Mouse (Mus musculus) forebrain, embryonic 16.5 days (tissue): Measurements from ENCODE around the gene Zdhhc16. TPM values are rescaled to one million over a fixed set of nuclear protein-coding genes. Genes with fewer than 3 reads are reported as not detected.

Experiments used
- ATAC-seq: fragments of 200-750 bp; cut with Nextera tagmentation; 2 replicates; pipeline ENCODE4 v1.8.0; 2017; ENCODE audit warnings: mild to moderate bottlenecking, moderate library complexity
- H3K27ac ChIP-seq: fragments of 300-500 bp; sonication (generic); 2 replicates; pipeline ENCODE4 v1.5.1; 2014; ENCODE audit warnings: low read length, control low read depth
- H3K27me3 ChIP-seq: fragments of 300-500 bp; sonication (generic); replicated peaks from 2 replicates; pipeline ENCODE4 v1.6.1; 2014; ENCODE audit warnings: low read length; ENCODE audit not compliant: control insufficient read depth, insufficient read depth
- H3K36me3 ChIP-seq: fragments of 300-500 bp; sonication (generic); 2 replicates; pipeline ENCODE4 v1.6.1; 2014; ENCODE audit not compliant: control insufficient read depth, insufficient read depth
- H3K4me1 ChIP-seq: fragments of 300-500 bp; sonication (generic); replicated peaks from 2 replicates; pipeline ENCODE4 v1.6.1; 2014; ENCODE audit warnings: low read length; ENCODE audit not compliant: control insufficient read depth, insufficient read depth
- H3K4me2 ChIP-seq: fragments of 300-500 bp; sonication (generic); 2 replicates; pipeline ENCODE4 v1.6.1; 2014; ENCODE audit warnings: mild to moderate bottlenecking, low read length, control low read depth
- H3K4me3 ChIP-seq: fragments of 300-500 bp; sonication (generic); replicated peaks from 2 replicates; pipeline ENCODE4 v1.5.1; 2014; ENCODE audit warnings: mild to moderate bottlenecking, low read length, control low read depth
- H3K9ac ChIP-seq: fragments of 300-500 bp; sonication (generic); replicated peaks from 2 replicates; pipeline ENCODE4 v1.6.1; 2014; ENCODE audit warnings: low read depth, low read length, control low read depth
- H3K9me3 ChIP-seq: fragments of 300-500 bp; sonication (generic); 2 replicates; pipeline ENCODE4 v1.6.1; 2016; ENCODE audit warnings: low read length; ENCODE audit not compliant: control insufficient read depth
- WGBS: fragments of 180-500 bp; shearing (Covaris S2); extraction: QIAGEN DNeasy Blood & Tissue Kit; methylation state at CpG from one replicate; pipeline ENCODE4 v1.1.7; 2014; 5-methylcytosine and 5-hydroxymethylcytosine counted together
- polyA plus RNA-seq: library from polyadenylated mRNA; unstranded; fragments of >200 nt; fragmentation: Nextera tagmentation; extraction: Ambion mirVana; gene quantifications from 2 replicates; pipeline ENCODE4 v1.2.1, GENCODE M21; 2015

The Zdhhc16 gene
- polyA plus RNA-seq, result 90.2 and 99.3 TPM in 2 replicates

DNA sequence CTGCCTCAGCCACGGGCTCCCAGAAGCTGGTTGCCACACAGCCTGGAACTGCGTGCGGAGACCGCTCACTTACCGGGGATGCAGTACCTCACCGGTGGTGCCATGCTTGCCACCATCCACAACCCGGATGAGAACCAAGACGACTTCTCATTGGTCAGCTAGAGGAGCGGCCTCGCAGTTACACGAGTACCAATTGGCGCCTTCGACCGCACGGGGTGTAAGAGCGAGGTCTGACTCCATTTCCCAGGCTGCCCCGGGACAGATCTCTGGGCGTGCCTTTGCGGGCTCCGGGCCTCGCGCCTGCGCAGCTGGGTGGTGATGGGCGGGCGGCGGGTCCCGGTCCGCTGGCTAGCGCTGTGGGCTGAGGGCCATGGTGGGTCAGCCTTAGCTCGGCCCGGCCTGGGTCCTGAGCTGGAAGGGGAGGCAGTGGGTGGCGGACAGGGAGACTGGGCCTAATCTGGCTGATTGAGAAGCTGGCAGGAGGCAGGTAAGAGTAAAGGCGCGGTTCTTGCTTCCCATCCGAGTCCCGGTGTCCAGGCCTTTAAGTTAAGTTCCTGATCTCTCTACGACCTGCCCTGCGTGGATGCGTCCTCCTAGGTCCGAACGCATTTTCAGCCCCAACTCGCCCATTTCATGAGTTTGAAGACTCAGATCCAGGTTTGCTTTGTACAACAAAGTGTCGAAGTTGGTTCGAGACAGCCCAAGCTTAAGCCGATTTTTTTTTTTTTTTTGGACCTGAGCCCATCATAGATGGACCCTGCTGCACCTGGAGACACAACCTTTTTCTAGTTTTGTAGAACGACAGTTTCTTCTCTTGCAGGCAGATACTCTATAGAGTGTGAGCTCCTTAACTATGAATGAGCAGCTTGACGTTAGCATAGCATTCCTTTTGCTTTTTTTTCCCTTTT lies at the start of gene Zdhhc16, which contains the start of gene Exosc1:
Gene Zdhhc16, plus strand, starts transcription at position 302 of the 908 bp plus-strand sequence.
Gene Exosc1, minus strand, starts transcription at position 245 of the 908 bp plus-strand sequence.
- H3K9me3 ChIP-seq, result no peaks in the 10 kb centered on the region
- H3K27ac ChIP-seq, result peak within 1 kb of the TSS; percentile 31
- peaks cover 5% of the 10 kb centered on the region for H3K36me3 ChIP-seq
- peak within 1 kb of the TSS; percentile 93 for H3K4me2 ChIP-seq
- peak within 1 kb of the TSS; percentile 88 for H3K9ac ChIP-seq
- H3K4me3 ChIP-seq, result peak within 1 kb of the TSS; percentile 97
- WGBS, result under 1% methylated on average over 47 of the region's 47 CpGs
- H3K4me1 ChIP-seq, result peaks cover 19% of the 10 kb centered on the region
- ATAC-seq, result peak; percentile 100
- H3K27me3 ChIP-seq, result no peaks in the 10 kb centered on the region

DNA sequence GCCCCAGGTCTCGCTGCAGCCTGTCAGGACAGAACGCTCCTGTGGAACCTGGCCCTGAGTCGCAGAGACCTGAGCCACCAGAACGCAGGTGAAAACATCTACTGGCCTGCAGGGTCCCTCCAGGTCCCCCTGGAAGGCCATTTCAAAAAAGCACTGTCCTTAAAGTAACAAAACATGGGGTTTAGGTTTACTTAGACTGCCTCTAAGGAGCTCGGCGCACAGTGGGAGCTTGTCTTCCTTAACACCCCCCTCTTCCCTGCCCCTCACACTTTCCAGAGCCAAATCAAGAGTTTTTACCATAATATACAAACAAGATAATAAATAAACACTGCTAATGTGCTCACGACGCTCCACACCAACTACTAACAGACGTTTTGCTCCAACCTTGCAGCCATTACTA lies 49.4 kb upstream of the Zdhhc16 start:
- no peak overlapping the region for H3K27ac ChIP-seq
- H3K4me1 ChIP-seq, result no peaks in the 10 kb centered on the region
- no peaks in the 10 kb centered on the region for H3K27me3 ChIP-seq
- no peak overlapping the region for H3K4me3 ChIP-seq
- WGBS, result 91% methylated on average over 9 of the region's 9 CpGs
- H3K36me3 ChIP-seq, result peaks cover 22% of the 10 kb centered on the region
- no peak for ATAC-seq
- H3K9ac ChIP-seq, result no peak overlapping the region
- H3K9me3 ChIP-seq, result no peaks in the 10 kb centered on the region
- no peak overlapping the region for H3K4me2 ChIP-seq

DNA sequence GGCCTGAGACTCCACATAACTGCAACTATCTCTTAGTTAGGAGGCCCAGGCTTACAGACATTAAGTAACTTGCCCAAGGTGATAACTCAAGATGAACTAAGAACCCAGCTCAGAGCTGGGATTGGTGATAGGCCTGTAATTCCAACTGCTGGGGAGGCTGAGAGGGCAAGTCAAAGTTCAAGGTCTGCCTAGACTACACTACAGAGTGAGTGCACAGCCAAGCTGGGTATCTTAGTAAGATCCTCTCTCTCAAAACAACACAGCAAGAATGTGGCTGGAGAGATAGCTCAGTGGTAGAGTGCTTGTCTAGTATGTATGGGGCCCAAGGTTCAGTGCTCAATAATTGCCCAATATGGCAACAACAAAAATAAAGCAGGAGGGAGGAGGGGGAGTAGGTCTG lies 45.1 kb upstream of the Zdhhc16 start:
- no peak overlapping the region for H3K4me3 ChIP-seq
- peaks cover 19% of the 10 kb centered on the region for H3K36me3 ChIP-seq
- no peaks in the 10 kb centered on the region for H3K4me1 ChIP-seq
- no peak for ATAC-seq
- H3K27ac ChIP-seq, result no peak overlapping the region
- no peaks in the 10 kb centered on the region for H3K9me3 ChIP-seq
- H3K27me3 ChIP-seq, result no peaks in the 10 kb centered on the region
- no peak overlapping the region for H3K9ac ChIP-seq
- H3K4me2 ChIP-seq, result no peak overlapping the region

GRCm38 (mm10) chr19:41894959-41895358 lies 38.3 kb upstream of the Zdhhc16 start:
- ATAC-seq, result no peak
- WGBS, result 55% methylated on average over 7 of the region's 7 CpGs
- no peaks in the 10 kb centered on the region; the same call in 1 of the 2 replicates for H3K36me3 ChIP-seq
- H3K9me3 ChIP-seq, result no peaks in the 10 kb centered on the region
- H3K27ac ChIP-seq, result no peak overlapping the region
- H3K4me3 ChIP-seq, result peak overlapping the region; percentile 76
- H3K4me1 ChIP-seq, result peaks cover 13% of the 10 kb centered on the region
- no peaks in the 10 kb centered on the region for H3K27me3 ChIP-seq
- peak overlapping the region; percentile 57; the same call in 1 of the 2 replicates for H3K9ac ChIP-seq
- peak overlapping the region; percentile 75 for H3K4me2 ChIP-seq

- Histone ChIP-seq H3K4me3 (peak within 1 kb of the TSS; percentile 76), H3K27me3 (no peaks in the 10 kb centered on the region), H3K9ac (peak within 1 kb of the TSS; percentile 57), H3K4me1 (peaks cover 13% of the 10 kb centered on the region), H3K4me2 (peak within 1 kb of the TSS; percentile 75), H3K9me3 (no peaks in the 10 kb centered on the region), H3K27ac (no peak within 1 kb of the TSS), H3K36me3 (no peaks in the 10 kb centered on the region; the same call in 1 of the 2 replicates)
- WGBS, result 1% methylated on average over 46 of the region's 46 CpGs
- ATAC-seq, result peak; percentile 99
These were observed 37.6 kb upstream of the Zdhhc16 start, which contains the start of gene Rrp12 for GRCm38 (mm10) chr19:41895460-41896318. TSS of gene Rrp12 (minus strand) at chr19:41896173.

- H3K27ac ChIP-seq, result no peak overlapping the region
- peak overlapping the region; percentile 76 for H3K4me3 ChIP-seq
- H3K4me1 ChIP-seq, result peaks cover 13% of the 10 kb centered on the region
- ATAC-seq, result peak; percentile 21
- H3K27me3 ChIP-seq, result no peaks in the 10 kb centered on the region
- peak overlapping the region; percentile 31 for H3K9ac ChIP-seq
- H3K36me3 ChIP-seq, result no peaks in the 10 kb centered on the region; the same call in 1 of the 2 replicates
- H3K4me2 ChIP-seq, result peak overlapping the region; percentile 75
- H3K9me3 ChIP-seq, result no peaks in the 10 kb centered on the region
- 19% methylated on average over 18 of the region's 18 CpGs for WGBS
These were observed 37.0 kb upstream of the Zdhhc16 start for GRCm38 (mm10) chr19:41896319-41896711.

DNA sequence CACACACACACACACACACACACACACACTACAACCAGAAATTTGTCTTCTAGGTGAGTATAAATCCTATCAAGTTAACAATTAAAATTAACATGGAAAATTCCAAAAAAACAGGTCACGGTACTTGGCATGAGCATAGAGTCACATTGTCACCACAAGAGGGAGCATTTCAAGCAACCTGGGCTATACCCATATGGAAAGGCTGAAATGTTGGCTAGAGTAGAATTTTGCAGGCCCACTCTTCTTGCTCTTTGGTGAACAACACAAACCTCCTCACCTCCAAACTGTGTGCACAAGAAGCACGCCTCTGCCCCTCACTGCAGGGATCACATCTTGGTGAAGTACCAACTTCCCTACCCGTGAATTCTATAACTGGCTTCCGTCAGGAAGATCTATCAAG lies 34.4 kb upstream of the Zdhhc16 start:
- WGBS, result 43% methylated on average over 4 of the region's 4 CpGs
- no peak for ATAC-seq
- Histone ChIP-seq H3K36me3 (no peaks in the 10 kb centered on the region), H3K4me1 (peaks cover 13% of the 10 kb centered on the region), H3K9ac (no peak overlapping the region), H3K9me3 (no peaks in the 10 kb centered on the region), H3K4me3 (no peak overlapping the region), H3K4me2 (no peak overlapping the region), H3K27ac (no peak overlapping the region), H3K27me3 (no peaks in the 10 kb centered on the region)

GRCm38 (mm10) chr19:41900495-41901090 lies 32.7 kb upstream of the Zdhhc16 start:
- Histone ChIP-seq H3K9me3 (no peaks in the 10 kb centered on the region), H3K4me3 (no peak overlapping the region), H3K4me2 (no peak overlapping the region), H3K27me3 (no peaks in the 10 kb centered on the region), H3K36me3 (no peaks in the 10 kb centered on the region), H3K9ac (no peak overlapping the region), H3K27ac (no peak overlapping the region), H3K4me1 (peaks cover under 1% of the 10 kb centered on the region; the same call in 1 of the 2 replicates)
- WGBS, result 86% methylated on average over 8 of the region's 8 CpGs
- ATAC-seq, result no peak
